Mouse (Mus musculus) midbrain, embryonic 14.5 days (tissue): ENCODE results near the gene Mov10. TPM values are rescaled to one million over a fixed set of nuclear protein-coding genes. Genes with fewer than 3 reads are reported as not detected.
A peak's percentile ranks its signal among the peaks of the same experiment; 100 is the strongest.
"Not testable (repeated sequence)": the region's sequence is repeated elsewhere in the genome, so short reads cannot be mapped to it uniquely, and the experiment has no call there.

Source experiments
- ATAC-seq: fragments of 200-750 bp; cut with Nextera tagmentation; 2 replicates; pipeline ENCODE4 v1.8.0; 2017; ENCODE audit warnings: moderate number of reproducible peaks, moderate library complexity; ENCODE audit not compliant: low FRiP score, low TSS enrichment
- DNase-seq: peaks from one replicate; pipeline ENCODE4 v3.0.0-alpha.2; 2015
- H3K27ac ChIP-seq: fragments of 300-500 bp; sonication (generic); replicated peaks from 2 replicates; pipeline ENCODE4 v1.5.1; 2014; ENCODE audit warnings: mild to moderate bottlenecking, low read depth, low read length, moderate library complexity
- H3K27me3 ChIP-seq: fragments of 300-500 bp; sonication (generic); 2 replicates; pipeline ENCODE4 v1.6.1; 2014; ENCODE audit warnings: low read length, control low read depth, mixed read lengths; ENCODE audit not compliant: control insufficient read depth, insufficient read depth
- H3K36me3 ChIP-seq: fragments of 300-500 bp; sonication (generic); 2 replicates; pipeline ENCODE4 v1.6.1; 2014; ENCODE audit warnings: low read length, control low read depth; ENCODE audit not compliant: control insufficient read depth, insufficient read depth
- H3K4me1 ChIP-seq: fragments of 300-500 bp; sonication (generic); 2 replicates; pipeline ENCODE4 v1.6.1; 2014; ENCODE audit warnings: mild to moderate bottlenecking, antibody characterized with exemption, low read length, control low read depth; ENCODE audit not compliant: control insufficient read depth, insufficient read depth
- H3K4me2 ChIP-seq: fragments of 300-500 bp; sonication (generic); 2 replicates; pipeline ENCODE4 v1.6.1; 2014; ENCODE audit warnings: mild to moderate bottlenecking, low read length, moderate library complexity
- H3K4me3 ChIP-seq: fragments of 300-500 bp; sonication (generic); replicated peaks from 2 replicates; pipeline ENCODE4 v1.5.1; 2014; ENCODE audit warnings: low read depth, low read length
- H3K9ac ChIP-seq: fragments of 300-500 bp; sonication (generic); replicated peaks from 2 replicates; pipeline ENCODE4 v1.6.1; 2014; ENCODE audit warnings: mild to moderate bottlenecking, low read length, moderate library complexity
- H3K9me3 ChIP-seq: fragments of 300-500 bp; sonication (generic); 2 replicates; pipeline ENCODE4 v1.6.1; 2016; ENCODE audit warnings: low read length, control low read depth, mixed read lengths; ENCODE audit not compliant: control insufficient read depth
- WGBS: fragments of 180-500 bp; shearing (Covaris S2); extraction: QIAGEN DNeasy Blood & Tissue Kit; methylation state at CpG from one replicate; pipeline ENCODE4 v1.1.7; 2014; 5-methylcytosine and 5-hydroxymethylcytosine counted together
- polyA plus RNA-seq: library from polyadenylated mRNA; unstranded; fragments of >200 nt; fragmentation: Nextera tagmentation; extraction: Ambion mirVana; gene quantifications from 2 replicates; pipeline ENCODE4 v1.2.1, GENCODE M21; 2014

The Mov10 gene
- polyA plus RNA-seq, 1 experiment from 2014 or later = 6.6 TPM

DNA sequence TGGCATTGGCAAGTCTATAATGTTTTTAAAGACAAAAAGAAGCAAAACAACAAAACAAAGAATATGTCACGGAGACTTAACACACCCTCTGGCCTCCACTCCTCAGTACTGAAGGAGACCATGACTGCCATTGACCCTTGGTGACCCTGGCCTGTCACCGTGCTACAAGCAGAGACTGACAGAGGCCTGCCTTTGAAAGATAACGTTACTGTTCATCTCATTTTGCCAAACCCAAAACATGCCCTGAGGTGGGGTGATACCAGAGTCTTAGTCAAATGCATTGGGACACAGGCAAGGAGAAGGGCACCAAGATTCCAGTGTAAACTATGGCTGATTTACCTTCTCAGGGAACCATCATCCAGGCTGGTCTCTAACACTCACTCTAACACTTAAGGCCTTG is 49.2 kb downstream of the Mov10 start:
- WGBS = 7% methylated on average over 3 of the region's 3 CpGs
- ATAC-seq = no peak
- Histone ChIP-seq H3K9me3 (no peaks in the 10 kb centered on the region), H3K9ac (no peak overlapping the region), H3K36me3 (no peaks in the 10 kb centered on the region), H3K27me3 (no peaks in the 10 kb centered on the region), H3K27ac (no peak overlapping the region), H3K4me2 (no peak overlapping the region), H3K4me1 (no peaks in the 10 kb centered on the region), H3K4me3 (no peak overlapping the region)
- DNase-seq = no peak

DNA sequence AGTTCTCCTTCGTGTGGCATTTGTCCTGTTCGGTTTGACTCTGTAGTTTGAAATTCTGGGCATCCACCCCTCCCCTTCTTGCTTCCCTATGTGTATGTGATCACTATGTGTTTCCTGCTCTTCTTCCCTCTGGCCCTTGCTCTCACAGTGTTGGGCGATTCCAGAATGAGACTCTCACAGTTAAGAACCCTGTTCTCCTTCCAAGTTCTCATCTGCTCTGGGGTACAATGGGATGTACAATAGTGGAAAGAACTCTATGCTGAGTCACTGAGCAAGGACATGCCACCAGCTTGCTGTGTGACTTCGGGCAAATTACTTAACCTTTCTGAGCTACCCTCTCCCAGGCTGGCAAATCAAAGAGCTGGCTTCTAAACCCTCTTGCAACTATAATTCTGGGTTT is 50.6 kb downstream of the Mov10 start:
- Histone ChIP-seq H3K4me3 (no peak overlapping the region), H3K27me3 (no peaks in the 10 kb centered on the region), H3K4me2 (no peak overlapping the region), H3K4me1 (no peaks in the 10 kb centered on the region), H3K36me3 (no peaks in the 10 kb centered on the region), H3K9me3 (no peaks in the 10 kb centered on the region), H3K27ac (no peak overlapping the region), H3K9ac (no peak overlapping the region)
- no peak for DNase-seq
- ATAC-seq = no peak
- WGBS = 76% methylated on average over 4 of the region's 4 CpGs

DNA sequence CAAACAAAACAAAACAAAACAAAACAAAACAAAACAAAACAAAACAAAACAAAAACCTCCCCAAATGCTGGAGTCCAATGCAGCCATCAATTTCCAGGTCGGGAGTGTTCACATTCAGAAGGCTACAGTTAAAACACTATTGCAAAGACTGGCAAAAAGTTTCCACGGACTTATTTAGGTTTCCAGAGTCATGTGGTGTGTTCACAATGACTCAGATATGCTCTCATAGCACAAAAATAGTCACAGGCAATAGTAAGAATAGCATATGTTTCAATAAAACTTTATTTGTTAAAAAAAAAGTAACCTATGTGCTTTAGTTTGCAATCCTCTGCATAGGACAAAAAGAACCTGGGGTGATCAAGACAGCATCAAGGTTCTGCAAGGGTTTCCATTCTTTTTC is 51.2 kb downstream of the Mov10 start:
- no peak overlapping the region for H3K4me2 ChIP-seq
- no peak overlapping the region for H3K9ac ChIP-seq
- ATAC-seq (no peak), DNase-seq (no peak)
- H3K27me3 ChIP-seq = no peaks in the 10 kb centered on the region
- H3K36me3 ChIP-seq = no peaks in the 10 kb centered on the region
- WGBS = 66% methylated on average over 2 of the region's 2 CpGs
- no peaks in the 10 kb centered on the region for H3K9me3 ChIP-seq
- H3K4me1 ChIP-seq = no peaks in the 10 kb centered on the region
- no peak overlapping the region for H3K4me3 ChIP-seq
- no peak overlapping the region for H3K27ac ChIP-seq

DNA sequence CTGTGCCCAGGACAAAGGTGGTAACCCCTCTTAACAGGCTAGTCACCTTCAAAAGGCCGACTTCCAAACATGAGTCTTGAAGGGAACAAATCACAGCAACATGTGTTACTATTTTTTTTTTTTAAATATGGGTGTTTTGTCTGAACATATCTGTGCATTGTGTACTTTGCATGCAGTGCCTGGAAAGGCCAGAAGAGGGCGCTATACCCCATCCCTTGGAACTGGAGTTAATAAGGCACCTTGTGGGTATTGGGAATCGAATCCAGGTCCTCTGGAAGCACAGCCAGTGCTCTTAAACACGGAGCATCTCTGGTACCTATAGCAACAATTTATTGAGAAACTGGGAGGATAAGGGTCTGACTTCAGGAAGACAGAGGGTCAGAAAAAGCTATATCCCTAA is 53.3 kb downstream of the Mov10 start:
- no peak for DNase-seq
- Histone ChIP-seq H3K36me3 (no peaks in the 10 kb centered on the region), H3K4me2 (no peak overlapping the region), H3K4me3 (no peak overlapping the region), H3K4me1 (no peaks in the 10 kb centered on the region), H3K27ac (no peak overlapping the region), H3K9ac (no peak overlapping the region), H3K9me3 (no peaks in the 10 kb centered on the region), H3K27me3 (no peaks in the 10 kb centered on the region)
- WGBS = 21% methylated on average over 4 of the region's 4 CpGs
- no peak for ATAC-seq

DNA sequence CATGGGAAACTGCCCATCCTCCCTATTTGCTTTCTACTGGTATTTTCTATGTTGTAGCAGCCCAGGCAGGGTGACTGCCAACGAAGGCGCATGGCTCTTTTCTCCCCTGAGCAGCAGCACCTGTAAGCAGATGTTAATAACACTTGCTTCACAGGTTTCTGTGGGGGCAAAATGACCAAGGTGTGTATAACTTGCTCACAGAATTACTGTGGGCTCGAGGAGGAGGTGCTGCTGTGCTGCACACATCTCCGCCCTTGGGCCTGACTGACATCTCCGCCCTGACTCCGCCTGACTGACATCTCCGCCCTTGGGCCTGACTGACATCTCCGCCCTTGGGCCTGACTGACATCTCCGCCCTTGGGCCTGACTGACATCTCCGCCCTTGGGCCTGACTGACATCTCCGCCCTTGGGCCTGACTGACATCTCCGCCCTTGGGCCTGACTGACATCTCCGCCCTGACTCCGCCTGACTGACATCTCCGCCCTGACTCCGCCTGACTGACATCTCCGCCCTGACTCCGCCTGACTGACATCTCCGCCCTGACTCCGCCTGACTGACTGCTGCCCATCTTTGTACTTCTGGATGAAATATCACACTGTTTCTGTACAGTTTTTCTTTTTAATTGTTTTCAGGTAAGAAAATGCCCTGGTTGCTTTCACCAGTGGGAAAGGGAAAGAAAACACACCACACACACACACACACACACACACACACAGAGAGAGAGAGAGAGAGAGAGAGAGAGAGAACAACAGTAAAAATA is 56.1 kb downstream of the Mov10 start:
- H3K4me1 ChIP-seq, H3K4me2 ChIP-seq, H3K27ac ChIP-seq, H3K27me3 ChIP-seq, DNase-seq, H3K4me3 ChIP-seq, H3K9me3 ChIP-seq, H3K9ac ChIP-seq, ATAC-seq, H3K36me3 ChIP-seq: not testable (repeated sequence)
- 17% methylated on average over 19 of the region's 20 CpGs for WGBS

DNA sequence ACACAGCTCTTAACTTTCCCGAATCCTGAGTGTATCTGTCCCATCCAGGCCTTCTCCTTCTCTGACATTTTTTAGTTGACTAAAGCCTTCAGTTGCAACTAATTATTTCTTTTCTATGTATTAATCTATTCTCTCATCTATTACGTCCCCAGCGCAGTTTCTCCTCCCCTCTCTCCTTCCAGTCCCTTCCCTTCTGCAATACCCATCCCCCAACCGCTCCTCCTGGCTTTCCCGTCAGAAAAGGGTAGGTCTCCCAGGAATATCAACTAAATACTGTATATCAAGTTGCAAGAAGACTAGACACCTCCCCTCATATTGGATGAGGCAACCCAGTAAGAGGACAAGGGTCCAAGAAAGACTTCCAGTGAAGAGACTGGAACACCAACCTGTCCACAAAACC is 59.5 kb downstream of the Mov10 start:
- H3K4me1 ChIP-seq = no peaks in the 10 kb centered on the region
- no peaks in the 10 kb centered on the region for H3K9me3 ChIP-seq
- DNase-seq (no peak), ATAC-seq (no peak)
- H3K4me2 ChIP-seq = peak overlapping the region; percentile 56
- H3K36me3 ChIP-seq = no peaks in the 10 kb centered on the region
- H3K27me3 ChIP-seq = no peaks in the 10 kb centered on the region
- H3K4me3 ChIP-seq = peak overlapping the region; percentile 32
- WGBS = 12% methylated on average over 5 of the region's 5 CpGs
- H3K27ac ChIP-seq = no peak overlapping the region
- H3K9ac ChIP-seq = peak overlapping the region; percentile 29; the same call in 1 of the 2 replicates

DNA sequence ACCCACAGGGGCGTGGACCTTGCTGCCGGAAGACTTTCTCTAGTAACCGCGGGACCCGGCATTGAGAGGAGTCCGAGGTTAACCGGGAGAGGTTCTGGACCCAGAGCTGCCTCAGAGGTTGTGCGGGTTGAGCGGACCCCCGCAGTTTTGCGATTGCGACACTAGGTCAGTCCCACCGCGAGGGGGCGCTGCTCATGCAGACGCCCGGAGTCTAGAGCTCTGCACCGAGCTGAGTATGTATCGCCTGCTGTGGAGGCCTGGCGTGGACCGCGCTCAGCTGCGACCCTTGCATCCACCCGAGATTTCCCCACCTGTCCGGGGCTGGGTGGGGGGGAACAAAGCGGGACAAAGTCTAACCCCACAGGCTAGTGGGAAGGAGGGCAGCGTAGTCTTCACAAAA is 60.0 kb downstream of the Mov10 start:
- DNase-seq (peak; percentile 90), ATAC-seq (peak; percentile 67; the same call in 1 of the 2 replicates)
- Histone ChIP-seq H3K4me1 (no peaks in the 10 kb centered on the region), H3K27me3 (no peaks in the 10 kb centered on the region), H3K27ac (no peak overlapping the region), H3K4me2 (peak overlapping the region; percentile 56), H3K9me3 (no peaks in the 10 kb centered on the region), H3K36me3 (no peaks in the 10 kb centered on the region), H3K9ac (peak overlapping the region; percentile 29; the same call in 1 of the 2 replicates), H3K4me3 (peak overlapping the region; percentile 32)
- WGBS = 1% methylated on average over 27 of the region's 27 CpGs

DNA sequence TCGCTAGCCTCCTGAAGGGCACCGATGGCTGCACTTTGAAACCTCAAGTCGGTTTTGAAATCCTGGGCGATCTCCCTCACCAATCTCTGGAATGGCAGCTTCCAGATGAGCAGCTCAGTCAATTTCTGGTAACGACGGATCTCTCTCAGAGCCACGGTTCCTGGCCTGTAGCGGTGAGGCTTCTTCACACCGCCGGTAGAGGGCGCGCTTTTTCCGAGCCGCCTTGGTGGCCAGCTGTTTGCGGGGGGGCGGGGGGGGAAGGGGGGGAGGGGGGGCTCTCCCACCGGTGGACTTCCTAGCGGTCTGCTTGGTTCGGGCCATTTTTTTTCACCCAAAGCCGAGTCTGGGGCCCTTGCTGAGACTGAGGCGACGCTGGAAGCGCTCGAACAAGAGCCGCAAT is 65.5 kb downstream of the Mov10 start:
- ATAC-seq, H3K27ac ChIP-seq, H3K4me1 ChIP-seq, H3K27me3 ChIP-seq, H3K4me2 ChIP-seq, H3K4me3 ChIP-seq, H3K9me3 ChIP-seq, H3K9ac ChIP-seq, H3K36me3 ChIP-seq: not testable (repeated sequence)
- 16% methylated on average over 24 of the region's 25 CpGs for WGBS
- DNase-seq = peak; percentile 12
